Mouse (Mus musculus) embryonic facial prominence, embryonic 13.5 days (tissue): ENCODE data around the gene Emilin1. TPM values are rescaled to one million over a fixed set of nuclear protein-coding genes. Genes with fewer than 3 reads are reported as not detected.

Source experiments
- ATAC-seq: fragments of 200-750 bp; cut with Nextera tagmentation; 2 replicates; pipeline ENCODE4 v1.8.0; 2017; ENCODE audit warnings: low read depth; ENCODE audit not compliant: insufficient number of reproducible peaks, insufficient read depth, low FRiP score, low TSS enrichment
- H3K27ac ChIP-seq: fragments of 300-500 bp; sonication (generic); 2 replicates; pipeline ENCODE4 v1.5.1; 2015; ENCODE audit warnings: moderate library complexity, mild to moderate bottlenecking, inconsistent platforms
- H3K27me3 ChIP-seq: fragments of 300-500 bp; sonication (generic); 2 replicates; pipeline ENCODE4 v1.6.1; 2015; ENCODE audit warnings: mild to moderate bottlenecking, inconsistent platforms
- H3K36me3 ChIP-seq: fragments of 300-500 bp; sonication (generic); 2 replicates; pipeline ENCODE4 v1.6.1; 2015; ENCODE audit warnings: mild to moderate bottlenecking, inconsistent platforms
- H3K4me1 ChIP-seq: fragments of 300-500 bp; sonication (generic); 2 replicates; pipeline ENCODE4 v1.6.1; 2015; ENCODE audit warnings: inconsistent platforms
- H3K4me2 ChIP-seq: fragments of 300-500 bp; sonication (generic); 2 replicates; pipeline ENCODE4 v1.6.1; 2015; ENCODE audit warnings: moderate library complexity, mild to moderate bottlenecking, inconsistent platforms
- H3K4me3 ChIP-seq: fragments of 300-500 bp; sonication (generic); 2 replicates; pipeline ENCODE4 v1.5.1; 2015; ENCODE audit warnings: mild to moderate bottlenecking, inconsistent platforms
- H3K9ac ChIP-seq: fragments of 300-500 bp; sonication (generic); 2 replicates; pipeline ENCODE4 v1.6.1; 2015; ENCODE audit warnings: mild to moderate bottlenecking, inconsistent platforms
- H3K9me3 ChIP-seq: fragments of 300-500 bp; sonication (generic); 2 replicates; pipeline ENCODE4 v1.6.1; 2016; ENCODE audit warnings: inconsistent platforms
- WGBS: fragments of 180-500 bp; shearing (Covaris S2); methylation state at CpG from one replicate; pipeline ENCODE4 v1.1.7; 2015; ENCODE audit warnings: mixed read lengths; 5-methylcytosine and 5-hydroxymethylcytosine counted together
- polyA plus RNA-seq: library from polyadenylated mRNA; unstranded; fragments of >200 nt; fragmentation: Nextera tagmentation; extraction: Ambion mirVana; gene quantifications from 2 replicates; pipeline ENCODE4 v1.2.1, GENCODE M21; 2015

Emilin1 gene
- polyA plus RNA-seq, 1 experiment from 2014 or later = 199 TPM

DNA sequence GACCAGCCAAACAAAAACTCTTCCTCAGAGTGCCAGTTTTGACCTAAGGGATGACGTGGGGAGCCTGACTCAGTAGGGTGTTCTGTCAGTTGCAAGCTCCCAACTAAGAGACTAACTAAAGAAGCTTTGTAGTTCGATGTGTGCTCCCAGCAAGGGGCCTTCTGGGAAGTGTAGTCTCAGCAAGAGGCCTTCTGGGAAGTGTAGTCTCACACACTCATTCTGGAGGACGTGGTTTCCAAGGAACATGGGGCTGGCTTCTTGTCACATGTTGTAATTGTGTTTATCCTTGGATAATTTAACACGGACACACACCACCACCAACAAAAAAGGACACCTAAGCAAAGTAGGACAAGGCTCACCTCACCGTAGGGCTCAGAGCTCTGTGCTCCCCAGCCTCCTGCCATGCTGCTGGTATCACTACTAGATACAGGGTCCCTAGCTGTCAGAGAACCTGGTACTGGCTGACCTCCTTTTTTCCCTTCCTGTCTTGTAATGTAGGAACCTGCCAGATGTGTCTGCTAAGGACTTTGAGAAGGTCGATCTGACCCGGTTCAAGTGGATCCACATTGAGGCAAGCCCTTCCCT, 14.8 kb downstream of the Emilin1 start:
- Histone ChIP-seq H3K36me3 (0 out of 2 replicates have a peak, but pooled peaks cover 4% of the 10 kb centered on the region), H3K4me3 (peak overlapping the region; percentile 20; the same call in 1 of the 2 replicates), H3K27me3 (no peaks in the 10 kb centered on the region), H3K27ac (no peak overlapping the region), H3K4me2 (peak overlapping the region; percentile 51), H3K9ac (0 out of 2 replicates have a peak overlapping the region, but pooled peaks have one; percentile 27), H3K9me3 (no peaks in the 10 kb centered on the region), H3K4me1 (peaks cover 7% of the 10 kb centered on the region; the same call in 1 of the 2 replicates)
- ATAC-seq = no peak
- 36% methylated on average over 7 of the region's 7 CpGs for WGBS

DNA sequence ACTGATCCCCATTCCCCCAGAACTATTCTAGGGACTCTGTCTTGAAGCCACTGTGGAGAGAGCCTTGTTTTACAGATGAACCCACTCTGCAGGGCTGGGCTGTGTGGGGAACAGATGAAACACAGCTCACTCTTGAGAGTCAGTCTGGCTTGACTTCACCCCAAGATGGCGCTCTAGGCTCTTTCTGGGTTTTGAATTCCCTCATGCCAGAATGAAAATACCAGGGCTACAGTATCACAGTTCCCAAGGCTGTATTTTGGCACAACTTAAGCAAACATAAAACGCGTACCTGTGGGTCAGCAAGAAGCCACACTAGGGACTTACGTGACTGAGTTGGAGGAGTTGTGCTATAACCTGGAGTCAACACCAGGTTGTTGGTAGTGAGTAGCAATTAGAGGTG, 16.9 kb downstream of the Emilin1 start:
- Histone ChIP-seq H3K9ac (no peak overlapping the region), H3K27ac (no peak overlapping the region), H3K4me2 (no peak overlapping the region), H3K36me3 (0 out of 2 replicates have a peak, but pooled peaks cover 3% of the 10 kb centered on the region), H3K9me3 (no peaks in the 10 kb centered on the region), H3K4me3 (no peak overlapping the region), H3K4me1 (peaks cover 7% of the 10 kb centered on the region; the same call in 1 of the 2 replicates), H3K27me3 (no peaks in the 10 kb centered on the region)
- no peak for ATAC-seq
- WGBS = 41% methylated on average over 4 of the region's 4 CpGs

DNA sequence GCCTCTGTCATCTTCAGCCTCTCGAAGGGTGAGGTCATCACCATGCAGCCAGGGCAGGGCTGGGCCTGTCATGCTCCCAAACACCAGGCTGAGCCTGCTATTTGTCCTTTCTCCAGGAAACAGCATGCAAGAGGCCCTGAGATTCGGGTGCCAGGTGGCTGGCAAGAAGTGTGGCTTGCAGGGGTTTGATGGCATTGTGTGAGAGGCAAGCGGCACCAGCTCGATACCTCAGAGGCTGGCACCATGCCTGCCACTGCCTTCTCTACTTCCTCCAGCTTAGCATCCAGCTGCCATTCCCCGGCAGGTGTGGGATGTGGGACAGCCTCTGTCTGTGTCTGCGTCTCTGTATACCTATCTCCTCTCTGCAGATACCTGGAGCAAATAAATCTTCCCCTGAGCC, 17.6 kb downstream of the Emilin1 start:
- no peaks in the 10 kb centered on the region for H3K27me3 ChIP-seq
- WGBS = 84% methylated on average over 6 of the region's 6 CpGs
- no peak overlapping the region for H3K4me3 ChIP-seq
- H3K36me3 ChIP-seq = no peaks in the 10 kb centered on the region
- H3K4me1 ChIP-seq = peaks cover 7% of the 10 kb centered on the region; the same call in 1 of the 2 replicates
- H3K27ac ChIP-seq = no peak overlapping the region
- no peak for ATAC-seq
- H3K9me3 ChIP-seq = no peaks in the 10 kb centered on the region
- H3K4me2 ChIP-seq = no peak overlapping the region
- H3K9ac ChIP-seq = no peak overlapping the region

GRCm38 (mm10) chr5:30931378-30931777, 18.2 kb downstream of the Emilin1 start:
- no peaks in the 10 kb centered on the region for H3K36me3 ChIP-seq
- ATAC-seq = no peak
- H3K4me1 ChIP-seq = peaks cover 7% of the 10 kb centered on the region; the same call in 1 of the 2 replicates
- H3K27me3 ChIP-seq = no peaks in the 10 kb centered on the region
- no peak overlapping the region for H3K27ac ChIP-seq
- no peaks in the 10 kb centered on the region for H3K9me3 ChIP-seq
- no peak overlapping the region for H3K9ac ChIP-seq
- H3K4me3 ChIP-seq = no peak overlapping the region
- H3K4me2 ChIP-seq = no peak overlapping the region
- 77% methylated on average over 4 of the region's 4 CpGs for WGBS

GRCm38 (mm10) chr5:30933705-30934104, 20.5 kb downstream of the Emilin1 start:
- WGBS = 59% methylated on average over 5 of the region's 5 CpGs

DNA sequence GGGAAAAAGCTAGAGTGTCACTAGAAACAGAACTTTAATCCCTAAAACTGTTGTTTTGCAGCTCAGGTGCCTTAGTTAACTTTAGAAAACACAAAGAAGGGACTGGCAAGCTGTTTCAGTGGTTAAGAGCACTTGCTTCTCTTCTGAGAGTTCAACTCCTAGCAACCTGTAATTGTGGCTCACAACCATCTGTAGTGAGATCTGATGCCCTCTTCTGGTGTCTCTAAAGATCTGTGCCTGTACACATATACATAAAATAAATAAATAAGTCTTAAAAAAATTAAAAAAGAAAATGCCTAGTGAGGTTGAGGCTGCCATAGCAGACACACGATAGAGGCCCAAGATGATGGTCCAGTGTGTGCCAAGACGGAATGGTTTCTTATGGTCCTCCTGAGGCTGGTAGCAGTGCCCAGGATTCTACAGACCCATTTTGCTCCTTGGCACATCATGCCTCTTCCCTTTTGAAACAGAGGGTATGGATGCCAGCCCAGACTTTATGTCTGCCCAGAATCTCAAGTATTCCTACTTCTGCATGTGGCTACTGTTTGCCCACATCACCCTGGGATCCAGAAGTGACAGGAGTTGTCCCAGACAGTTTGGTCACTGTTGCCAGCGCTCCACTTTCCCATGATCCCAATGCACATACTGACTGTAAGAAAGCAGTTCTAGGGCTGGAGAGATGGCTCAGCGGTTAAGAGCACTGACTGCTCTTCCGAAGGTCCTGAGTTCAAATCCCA, 21.7 kb downstream of the Emilin1 start:
- WGBS = 92% methylated on average over 5 of the region's 5 CpGs
- Histone ChIP-seq H3K4me1 (no peaks in the 10 kb centered on the region), H3K4me2 (no peak overlapping the region), H3K9ac (no peak overlapping the region), H3K36me3 (no peaks in the 10 kb centered on the region), H3K27me3 (no peaks in the 10 kb centered on the region), H3K27ac (no peak overlapping the region), H3K9me3 (no peaks in the 10 kb centered on the region), H3K4me3 (no peak overlapping the region)
- ATAC-seq = no peak

More at GRCm38 (mm10) chr5:30933705-30934104, 20.5 kb downstream of the Emilin1 start:
- no peak for ATAC-seq
- no peaks in the 10 kb centered on the region for H3K36me3 ChIP-seq
- H3K27ac ChIP-seq = no peak overlapping the region
- no peak overlapping the region for H3K4me3 ChIP-seq
- H3K9ac ChIP-seq = no peak overlapping the region
- no peaks in the 10 kb centered on the region for H3K9me3 ChIP-seq
- no peaks in the 10 kb centered on the region for H3K4me1 ChIP-seq
- no peak overlapping the region for H3K4me2 ChIP-seq
- no peaks in the 10 kb centered on the region for H3K27me3 ChIP-seq

- ATAC-seq = no peak
- H3K4me2 ChIP-seq = no peak overlapping the region
- H3K9me3 ChIP-seq = no peaks in the 10 kb centered on the region
- no peak overlapping the region for H3K27ac ChIP-seq
- no peak overlapping the region for H3K4me3 ChIP-seq
- peaks cover 7% of the 10 kb centered on the region for H3K4me1 ChIP-seq
- no peaks in the 10 kb centered on the region for H3K36me3 ChIP-seq
- no peak overlapping the region for H3K9ac ChIP-seq
- WGBS = 87% methylated on average over 2 of the region's 2 CpGs
- H3K27me3 ChIP-seq = peaks cover 21% of the 10 kb centered on the region
Observed at GRCm38 (mm10) chr5:30943004-30943403, 29.8 kb downstream of the Emilin1 start.

- Histone ChIP-seq H3K4me1 (peaks cover 16% of the 10 kb centered on the region), H3K4me2 (no peak overlapping the region), H3K9me3 (no peaks in the 10 kb centered on the region), H3K4me3 (no peak overlapping the region), H3K36me3 (no peaks in the 10 kb centered on the region), H3K27me3 (peaks cover 21% of the 10 kb centered on the region), H3K27ac (no peak overlapping the region), H3K9ac (no peak overlapping the region)
- 86% methylated on average over 6 of the region's 6 CpGs for WGBS
- no peak for ATAC-seq
Observed at GRCm38 (mm10) chr5:30944344-30944743, 31.1 kb downstream of the Emilin1 start.

DNA sequence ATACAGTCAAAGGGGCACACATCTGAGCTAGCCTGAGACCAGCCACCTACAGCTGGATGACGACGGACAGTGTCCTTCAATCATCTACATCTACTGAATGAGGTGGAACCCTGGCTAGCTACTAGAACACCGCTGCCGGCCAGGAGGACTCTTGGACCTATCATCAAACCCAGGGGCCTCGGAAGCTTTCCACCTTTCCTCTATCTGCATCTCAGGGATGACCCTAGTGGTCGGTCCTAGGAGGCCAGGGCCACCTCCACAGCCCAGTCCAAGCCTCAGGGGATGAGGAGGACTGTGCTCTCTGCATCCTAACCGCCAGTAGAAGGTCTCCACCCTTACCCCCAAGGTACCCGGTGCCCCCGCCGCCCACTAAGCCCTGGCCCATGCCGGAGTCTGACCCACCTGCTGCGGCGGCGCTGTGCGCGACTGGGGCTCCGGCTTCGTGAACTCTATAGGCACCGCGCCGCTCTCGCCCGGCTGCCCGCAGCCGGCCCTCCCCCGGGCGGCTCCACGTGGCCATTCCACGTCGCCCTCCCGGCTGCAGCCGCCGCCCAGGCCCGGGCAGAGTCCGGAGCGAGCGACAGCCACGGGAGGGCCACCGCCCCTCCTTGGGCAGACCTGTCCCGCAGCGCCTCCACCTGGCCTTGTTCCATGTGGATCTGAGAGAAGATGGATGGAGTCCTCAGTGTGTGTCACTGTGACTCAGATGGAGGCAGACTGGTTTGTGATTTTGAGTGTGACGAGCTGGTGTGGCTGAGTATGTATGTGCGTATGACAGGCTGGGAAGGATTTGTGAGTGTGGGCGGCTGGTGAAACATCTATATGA, 32.0 kb downstream of the Emilin1 start, which contains the start of gene Cgref1:
Gene Cgref1 (minus strand): TSS at position 636 of the 826 bp plus-strand sequence.
- Histone ChIP-seq H3K27me3 (peaks cover 21% of the 10 kb centered on the region), H3K36me3 (no peaks in the 10 kb centered on the region), H3K4me1 (peaks cover 21% of the 10 kb centered on the region), H3K27ac (no peak within 1 kb of the TSS; the same call in 1 of the 2 replicates), H3K4me3 (peak within 1 kb of the TSS; percentile 50), H3K9me3 (no peaks in the 10 kb centered on the region), H3K9ac (peak within 1 kb of the TSS; percentile 70), H3K4me2 (peak within 1 kb of the TSS; percentile 89)
- 5% methylated on average over 44 of the region's 44 CpGs for WGBS
- ATAC-seq = no peak

DNA sequence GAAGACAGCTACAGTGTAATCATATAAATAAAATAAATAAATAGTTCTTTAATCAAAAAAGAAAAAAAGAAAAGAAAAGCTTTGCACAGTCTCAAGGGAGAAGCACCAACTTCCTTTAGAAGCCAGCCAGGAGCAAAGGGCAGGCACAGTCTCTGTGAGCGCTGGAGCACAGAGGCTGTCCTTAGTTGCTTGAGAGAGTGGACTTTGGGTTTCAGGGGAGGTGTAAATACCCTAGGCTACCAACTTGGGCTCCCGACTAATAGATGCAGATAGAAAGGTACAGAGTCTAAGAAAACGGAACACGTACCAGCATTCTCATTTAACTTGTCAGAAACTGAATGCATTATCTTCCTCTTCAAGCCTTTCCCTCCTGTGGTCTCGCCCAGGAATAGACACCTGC, 35.4 kb downstream of the Emilin1 start:
- Histone ChIP-seq H3K9me3 (no peaks in the 10 kb centered on the region), H3K4me3 (no peak overlapping the region), H3K27me3 (peaks cover 21% of the 10 kb centered on the region), H3K4me1 (peaks cover 28% of the 10 kb centered on the region), H3K4me2 (no peak overlapping the region), H3K36me3 (peaks cover 19% of the 10 kb centered on the region), H3K9ac (no peak overlapping the region), H3K27ac (no peak overlapping the region)
- WGBS = 70% methylated on average over 5 of the region's 5 CpGs
- no peak for ATAC-seq

DNA sequence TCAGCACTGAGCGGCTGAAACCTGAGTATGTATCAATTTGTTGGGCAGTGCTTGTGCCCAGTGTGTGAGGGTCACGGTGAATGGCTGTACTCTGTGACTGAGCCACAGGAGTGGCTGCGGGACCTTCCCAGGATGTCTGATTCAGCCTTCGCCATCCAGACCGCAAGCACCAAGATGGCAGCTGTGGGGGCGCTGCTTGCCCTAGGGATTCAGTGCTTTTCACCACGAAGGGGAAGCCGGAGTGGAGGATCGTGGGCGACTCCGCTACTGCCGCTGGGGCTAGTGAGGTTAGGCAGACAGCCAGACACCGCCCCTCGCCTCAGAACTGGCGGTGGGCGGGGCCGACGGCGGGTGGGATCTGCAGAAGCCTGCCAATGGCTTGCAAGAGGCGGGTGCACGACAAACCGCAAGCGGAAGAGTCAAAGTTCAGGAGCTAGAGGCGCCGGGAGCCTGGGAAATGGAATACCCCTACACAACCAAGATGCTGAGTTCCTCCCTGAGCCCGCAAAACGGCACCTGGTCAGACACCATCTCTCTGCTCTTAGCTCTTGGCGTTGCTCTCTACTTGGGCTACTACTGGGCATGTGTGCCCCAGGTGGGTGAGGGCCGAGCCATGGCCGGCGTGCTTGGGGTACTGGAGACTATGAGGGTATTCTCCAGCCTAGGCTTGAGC, 36.6 kb downstream of the Emilin1 start:
- Histone ChIP-seq H3K9ac (peak overlapping the region; percentile 61), H3K4me1 (peaks cover 28% of the 10 kb centered on the region), H3K27me3 (peaks cover 16% of the 10 kb centered on the region), H3K4me3 (peak overlapping the region; percentile 56), H3K36me3 (peaks cover 30% of the 10 kb centered on the region), H3K9me3 (no peaks in the 10 kb centered on the region), H3K27ac (peak overlapping the region; percentile 83), H3K4me2 (peak overlapping the region; percentile 89)
- peak; percentile 83 for ATAC-seq
- under 1% methylated on average over 31 of the region's 31 CpGs for WGBS
